Mouse (Mus musculus): ENCODE measurements around the gene Cep55. TPM values are rescaled to one million over a fixed set of nuclear protein-coding genes. Genes with fewer than 3 reads are reported as not detected.

Cep55 gene
- polyA plus RNA-seq, 1 experiment from 2014 or later = 46.9 TPM

GRCm38 (mm10) chr19:38096858-38097758 lies 42.3 kb downstream of the Cep55 start, which contains the start of gene Ffar4:
Gene Ffar4 (plus strand): TSS chr19:38097071.
- Histone ChIP-seq H3K4me3 (ENCODE audit: low read depth, low read length) (peak within 1 kb of the TSS; percentile 23), H3K27me3 (ENCODE audit: control insufficient read depth, insufficient read depth, low read length) (peaks cover 36% of the 10 kb centered on the region), H3K9ac (ENCODE audit: low read depth, low read length) (no peak within 1 kb of the TSS), H3K4me1 (replicated peaks; ENCODE audit: control insufficient read depth, insufficient read depth, low read length) (no peaks in the 10 kb centered on the region), H3K27ac (ENCODE audit: low read depth, low read length) (no peak within 1 kb of the TSS), H3K36me3 (ENCODE audit: control insufficient read depth, insufficient read depth, low read length) (no peaks in the 10 kb centered on the region), H3K4me2 (replicated peaks; ENCODE audit: low read depth, low read length) (peak within 1 kb of the TSS; percentile 44), H3K9me3 (ENCODE audit: control insufficient read depth, low read length) (no peaks in the 10 kb centered on the region)
- ATAC-seq (ENCODE audit: low FRiP score) (peak; percentile 56; the same call in 1 of the 2 replicates), DNase-seq (ENCODE audit: low spot score) (peak; percentile 55)
- WGBS = under 1% methylated on average over 77 of the region's 77 CpGs

- ATAC-seq (ENCODE audit: low FRiP score) = no peak
- Histone ChIP-seq H3K4me1 (replicated peaks; ENCODE audit: control insufficient read depth, insufficient read depth, low read length) (no peaks in the 10 kb centered on the region), H3K9ac (ENCODE audit: low read depth, low read length) (no peak overlapping the region), H3K27ac (ENCODE audit: low read depth, low read length) (no peak overlapping the region), H3K36me3 (ENCODE audit: control insufficient read depth, insufficient read depth, low read length) (no peaks in the 10 kb centered on the region), H3K4me3 (ENCODE audit: low read depth, low read length) (no peak overlapping the region), H3K9me3 (ENCODE audit: control insufficient read depth, low read length) (no peaks in the 10 kb centered on the region), H3K4me2 (replicated peaks; ENCODE audit: low read depth, low read length) (no peak overlapping the region), H3K27me3 (ENCODE audit: control insufficient read depth, insufficient read depth, low read length) (no peaks in the 10 kb centered on the region)
- WGBS = 92% methylated on average over 4 of the region's 4 CpGs
- no peak for DNase-seq (ENCODE audit: low spot score)
These were observed 53.1 kb downstream of the Cep55 start for GRCm38 (mm10) chr19:38107871-38108270.

GRCm38 (mm10) chr19:38109506-38110242 lies 54.9 kb downstream of the Cep55 start:
- H3K36me3 ChIP-seq (ENCODE audit: control insufficient read depth, insufficient read depth, low read length) = no peaks in the 10 kb centered on the region
- no peaks in the 10 kb centered on the region for H3K27me3 ChIP-seq (ENCODE audit: control insufficient read depth, insufficient read depth, low read length)
- no peak overlapping the region for H3K27ac ChIP-seq (ENCODE audit: low read depth, low read length)
- DNase-seq (ENCODE audit: low spot score) (no peak), ATAC-seq (ENCODE audit: low FRiP score) (no peak)
- no peak overlapping the region for H3K4me3 ChIP-seq (ENCODE audit: low read depth, low read length)
- H3K9ac ChIP-seq (ENCODE audit: low read depth, low read length) = no peak overlapping the region
- WGBS = 91% methylated on average over 15 of the region's 15 CpGs
- no peaks in the 10 kb centered on the region for H3K9me3 ChIP-seq (ENCODE audit: control insufficient read depth, low read length)
- no peaks in the 10 kb centered on the region for H3K4me1 ChIP-seq (replicated peaks; ENCODE audit: control insufficient read depth, insufficient read depth, low read length)
- no peak overlapping the region for H3K4me2 ChIP-seq (replicated peaks; ENCODE audit: low read depth, low read length)

GRCm38 (mm10) chr19:38111056-38111455 lies 56.2 kb downstream of the Cep55 start:
- WGBS = 76% methylated on average over 8 of the region's 8 CpGs
- Histone ChIP-seq H3K4me3 (ENCODE audit: low read depth, low read length) (no peak overlapping the region), H3K27ac (ENCODE audit: low read depth, low read length) (no peak overlapping the region), H3K4me1 (replicated peaks; ENCODE audit: control insufficient read depth, insufficient read depth, low read length) (no peaks in the 10 kb centered on the region), H3K27me3 (ENCODE audit: control insufficient read depth, insufficient read depth, low read length) (no peaks in the 10 kb centered on the region), H3K9ac (ENCODE audit: low read depth, low read length) (no peak overlapping the region), H3K9me3 (ENCODE audit: control insufficient read depth, low read length) (no peaks in the 10 kb centered on the region), H3K4me2 (replicated peaks; ENCODE audit: low read depth, low read length) (no peak overlapping the region), H3K36me3 (ENCODE audit: control insufficient read depth, insufficient read depth, low read length) (no peaks in the 10 kb centered on the region)
- DNase-seq (ENCODE audit: low spot score) = no peak
- no peak for ATAC-seq (ENCODE audit: low FRiP score)

GRCm38 (mm10) chr19:38112575-38112974 lies 57.8 kb downstream of the Cep55 start:
- no peak overlapping the region for H3K9ac ChIP-seq (ENCODE audit: low read depth, low read length)
- H3K4me2 ChIP-seq (replicated peaks; ENCODE audit: low read depth, low read length) = no peak overlapping the region
- no peaks in the 10 kb centered on the region for H3K9me3 ChIP-seq (ENCODE audit: control insufficient read depth, low read length)
- no peak overlapping the region for H3K4me3 ChIP-seq (ENCODE audit: low read depth, low read length)
- H3K4me1 ChIP-seq (replicated peaks; ENCODE audit: control insufficient read depth, insufficient read depth, low read length) = no peaks in the 10 kb centered on the region
- no peaks in the 10 kb centered on the region for H3K27me3 ChIP-seq (ENCODE audit: control insufficient read depth, insufficient read depth, low read length)
- DNase-seq (ENCODE audit: low spot score) (no peak), ATAC-seq (ENCODE audit: low FRiP score) (no peak)
- 53% methylated on average over 4 of the region's 4 CpGs for WGBS
- no peak overlapping the region for H3K27ac ChIP-seq (ENCODE audit: low read depth, low read length)
- no peaks in the 10 kb centered on the region for H3K36me3 ChIP-seq (ENCODE audit: control insufficient read depth, insufficient read depth, low read length)

GRCm38 (mm10) chr19:38114834-38115491 lies 60.2 kb downstream of the Cep55 start:
- H3K27me3 ChIP-seq (ENCODE audit: control insufficient read depth, insufficient read depth, low read length) = no peaks in the 10 kb centered on the region
- H3K9me3 ChIP-seq (ENCODE audit: control insufficient read depth, low read length) = no peaks in the 10 kb centered on the region
- H3K36me3 ChIP-seq (ENCODE audit: control insufficient read depth, insufficient read depth, low read length) = no peaks in the 10 kb centered on the region
- H3K9ac ChIP-seq (ENCODE audit: low read depth, low read length) = no peak overlapping the region
- H3K4me3 ChIP-seq (ENCODE audit: low read depth, low read length) = no peak overlapping the region
- WGBS = 86% methylated on average over 7 of the region's 7 CpGs
- no peak overlapping the region for H3K27ac ChIP-seq (ENCODE audit: low read depth, low read length)
- no peak for DNase-seq (ENCODE audit: low spot score)
- H3K4me2 ChIP-seq (replicated peaks; ENCODE audit: low read depth, low read length) = no peak overlapping the region
- no peak for ATAC-seq (ENCODE audit: low FRiP score)
- no peaks in the 10 kb centered on the region for H3K4me1 ChIP-seq (replicated peaks; ENCODE audit: control insufficient read depth, insufficient read depth, low read length)

- Histone ChIP-seq H3K36me3 (ENCODE audit: control insufficient read depth, insufficient read depth, low read length) (no peaks in the 10 kb centered on the region), H3K9me3 (ENCODE audit: control insufficient read depth, low read length) (no peaks in the 10 kb centered on the region), H3K4me1 (replicated peaks; ENCODE audit: control insufficient read depth, insufficient read depth, low read length) (no peaks in the 10 kb centered on the region), H3K27ac (ENCODE audit: low read depth, low read length) (no peak overlapping the region), H3K27me3 (ENCODE audit: control insufficient read depth, insufficient read depth, low read length) (peaks cover 8% of the 10 kb centered on the region), H3K4me3 (ENCODE audit: low read depth, low read length) (no peak overlapping the region), H3K4me2 (replicated peaks; ENCODE audit: low read depth, low read length) (no peak overlapping the region), H3K9ac (ENCODE audit: low read depth, low read length) (no peak overlapping the region)
- DNase-seq (ENCODE audit: low spot score) = no peak
- no peak for ATAC-seq (ENCODE audit: low FRiP score)
- 79% methylated on average over 5 of the region's 5 CpGs for WGBS
These were observed 65.4 kb downstream of the Cep55 start for GRCm38 (mm10) chr19:38120123-38120760.

GRCm38 (mm10) chr19:38123921-38124320 lies 69.1 kb downstream of the Cep55 start:
- Histone ChIP-seq H3K9ac (ENCODE audit: low read depth, low read length) (no peak overlapping the region), H3K9me3 (ENCODE audit: control insufficient read depth, low read length) (no peaks in the 10 kb centered on the region), H3K27me3 (ENCODE audit: control insufficient read depth, insufficient read depth, low read length) (peaks cover 11% of the 10 kb centered on the region), H3K4me2 (replicated peaks; ENCODE audit: low read depth, low read length) (peak overlapping the region; percentile 97; the same call in 1 of the 2 replicates), H3K4me3 (ENCODE audit: low read depth, low read length) (peak overlapping the region; percentile 62; the same call in 1 of the 2 replicates), H3K36me3 (ENCODE audit: control insufficient read depth, insufficient read depth, low read length) (no peaks in the 10 kb centered on the region), H3K27ac (ENCODE audit: low read depth, low read length) (no peak overlapping the region), H3K4me1 (replicated peaks; ENCODE audit: control insufficient read depth, insufficient read depth, low read length) (no peaks in the 10 kb centered on the region)
- ATAC-seq (ENCODE audit: low FRiP score) (no peak), DNase-seq (ENCODE audit: low spot score) (no peak)
- 32% methylated on average over 9 of the region's 9 CpGs for WGBS

Data from hindbrain, embryonic 11.5 days (tissue).